In genomic region chr7:36696406-36697117, GRCm38 (mm10) we compare ENCODE assay signal across 8 mouse cellular contexts. TPM values are rescaled to one million over a fixed set of nuclear protein-coding genes. Genes with fewer than 3 reads are reported as not detected.
DNase-seq lines count a peak whose midpoint lies in the region; ATAC-seq lines count a peak whose summit lies in the region.

No protein-coding gene starts in this region.

- H3K4me2 ChIP-seq in liver, embryonic 15.5 days, result peak overlapping the region; percentile 69
- H3K4me2 ChIP-seq in neural tube, embryonic 12.5 days (replicated peaks), result peak overlapping the region; percentile 97

- no peak overlapping the region; the same call in 1 of the 2 replicates for H3K9ac ChIP-seq in liver, embryonic 15.5 days
- peak overlapping the region; percentile 90 for H3K9ac ChIP-seq in neural tube, embryonic 12.5 days

- DNase-seq in 3T3-L1 (ENCODE audit: low read depth, low spot score), result peak; percentile 23
- DNase-seq in adrenal gland, adult 2 months, result peak; percentile 83
- peak; percentile 91 for DNase-seq in embryo, embryonic 11 days
- peak; percentile 53 for DNase-seq in heart, adult 8-10 months (ENCODE audit: low spot score)
- DNase-seq in kidney, adult 18-20 months, result peak; percentile 72
- DNase-seq in yolk sac, embryonic 10.5 days (ENCODE audit: low spot score), result no peak

- WGBS in liver, embryonic 15.5 days (ENCODE audit: insufficient replicate concordance), result under 1% methylated on average over 62 of the region's 62 CpGs
- under 1% methylated on average over 60 of the region's 62 CpGs for WGBS in neural tube, embryonic 12.5 days

- no peaks in the 10 kb centered on the region for H3K9me3 ChIP-seq in liver, embryonic 15.5 days (replicated peaks)
- no peaks in the 10 kb centered on the region for H3K9me3 ChIP-seq in neural tube, embryonic 12.5 days

- H3K4me3 ChIP-seq in liver, embryonic 15.5 days (replicated peaks), result peak overlapping the region; percentile 57
- H3K4me3 ChIP-seq in neural tube, embryonic 12.5 days, result peak overlapping the region; percentile 89

- H3K27ac ChIP-seq in liver, embryonic 15.5 days (replicated peaks), result 0 out of 2 replicates have a peak overlapping the region, but pooled peaks have one; percentile 9
- peak overlapping the region; percentile 90 for H3K27ac ChIP-seq in neural tube, embryonic 12.5 days

- no peaks in the 10 kb centered on the region for H3K36me3 ChIP-seq in liver, embryonic 15.5 days (replicated peaks)
- no peaks in the 10 kb centered on the region for H3K36me3 ChIP-seq in neural tube, embryonic 12.5 days

- H3K4me1 ChIP-seq in liver, embryonic 15.5 days (replicated peaks), result peaks cover 11% of the 10 kb centered on the region
- H3K4me1 ChIP-seq in neural tube, embryonic 12.5 days, result peaks cover 25% of the 10 kb centered on the region

- ATAC-seq in liver, embryonic 15.5 days (ENCODE audit: insufficient read depth), result no peak
- ATAC-seq in neural tube, embryonic 12.5 days (ENCODE audit: low FRiP score, low read depth), result peak; percentile 38

- peaks cover 99% of the 10 kb centered on the region for H3K27me3 ChIP-seq in liver, embryonic 15.5 days
- peaks cover 35% of the 10 kb centered on the region for H3K27me3 ChIP-seq in neural tube, embryonic 12.5 days (replicated peaks)

RNA-seq across cellular contexts. Expression of gene Tshz3, which starts 1.4 kb away (rescaled TPM):
- total RNA-seq in adrenal gland, adult 2 months (2021), result 1 to 10 TPM; 4.2 to 4.7 TPM
- polyA plus RNA-seq in adrenal gland, adult 2 months (2012; rRNA removed), result 1.9 and 2.8 TPM in 2 replicates
- total RNA-seq in heart, adult 8-10 months (2022), result 1 to 10 TPM; 2.7 to 4.2 (median 3.8) TPM
- 0.51 and 0.61 TPM in 2 replicates for polyA plus RNA-seq in liver, embryonic 15.5 days (2015; fragmentation: Nextera tagmentation; extraction: Ambion mirVana)
- 26.2 and 29.8 TPM in 2 replicates for polyA plus RNA-seq in neural tube, embryonic 12.5 days (2016; fragmentation: Nextera tagmentation; extraction: Ambion mirVana)
